Mouse (Mus musculus): Measurements from ENCODE around the gene Col4a6.

- TF ChIP-seq POLR2A (IDR thresholded peaks at IDR 0.05; ENCODE audit: extremely low read depth, insufficient read depth, low read length), result no peak
- no peak for TF ChIP-seq CTCF (IDR thresholded peaks at IDR 0.05; ENCODE audit: low read depth, low read length)
These were observed 1.2 kb upstream of the Col4a6 start, which contains the start of gene Col4a5 for GRCm38 (mm10) chrX:141475110-141475509.

Data from liver, adult 2 months (tissue).